Mouse (Mus musculus) large intestine, adult 2 months (tissue): Measurements from ENCODE around the gene Cdc42se2. TPM values are rescaled to one million over a fixed set of nuclear protein-coding genes. Genes with fewer than 3 reads are reported as not detected.

Source experiments
- DNase-seq: peaks from one replicate; pipeline ENCODE4 v3.0.0-alpha.2; 2012; ENCODE audit warnings: low read depth, low spot score
- WGBS: fragments of 180-500 bp; shearing (Covaris S2); methylation state at CpG from one replicate; pipeline ENCODE4 v1.1.7; 2018; 5-methylcytosine and 5-hydroxymethylcytosine counted together
- polyA plus RNA-seq: library from polyadenylated mRNA; depleted of rRNA; stranded (reverse); fragments of >200 nt; gene quantifications from 2 replicates; pipeline ENCODE4 v1.2.3, GENCODE M21; 2012

Gene Cdc42se2
- polyA plus RNA-seq, 1 experiment = 81.0 TPM

DNA sequence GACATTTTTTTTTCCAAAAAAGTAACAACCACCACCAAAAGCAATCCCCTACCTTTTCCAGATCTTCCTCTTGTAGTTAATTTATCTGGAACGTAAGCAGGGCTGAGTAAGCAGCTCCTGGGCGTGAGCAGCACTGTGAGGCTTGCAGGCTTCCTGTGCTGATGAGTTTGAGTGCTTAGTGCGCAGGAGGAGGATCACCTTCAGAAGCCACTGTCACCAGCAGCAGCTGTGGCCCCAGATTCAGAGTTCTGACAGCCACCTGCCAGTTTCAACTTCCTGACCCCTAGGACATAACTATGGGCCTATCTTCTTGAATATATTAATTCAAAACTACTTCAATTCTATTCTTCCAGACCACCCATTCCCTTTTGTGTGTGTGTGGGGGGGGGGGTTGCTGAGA is 23.4 kb downstream of the Cdc42se2 start:
- 67% methylated on average over 3 of the region's 3 CpGs for WGBS
- DNase-seq = no peak

DNA sequence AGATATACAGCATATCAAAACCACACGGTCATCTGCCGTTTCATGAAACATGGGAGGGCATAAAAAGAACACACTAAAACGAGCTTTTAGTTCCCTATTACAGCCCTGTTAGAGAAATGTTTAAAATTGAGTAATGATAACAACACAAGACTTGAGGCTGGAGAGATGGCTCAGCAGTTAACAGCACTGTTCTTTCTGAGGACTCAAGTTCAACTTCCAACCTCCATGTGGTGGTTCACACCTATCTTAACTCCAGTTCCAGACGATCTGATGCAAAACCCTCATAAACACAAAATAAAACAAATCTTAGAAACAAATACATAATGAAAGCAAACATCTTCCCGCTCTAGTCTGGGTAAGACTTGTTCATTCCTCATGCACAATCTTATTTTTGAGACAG is 24.7 kb downstream of the Cdc42se2 start:
- no peak for DNase-seq
- WGBS = 65% methylated on average over 5 of the region's 5 CpGs

GRCm38 (mm10) chr11:54757993-54758392 is 29.5 kb downstream of the Cdc42se2 start:
- DNase-seq = peak; percentile 43
- WGBS = 4% methylated on average over 1 of the region's 1 CpGs

- no peak for DNase-seq
- WGBS = 78% methylated on average over 5 of the region's 5 CpGs
Measured at GRCm38 (mm10) chr11:54755148-54755664, 32.3 kb downstream of the Cdc42se2 start.

- WGBS = 81% methylated on average over 10 of the region's 10 CpGs
- DNase-seq = no peak
Measured at GRCm38 (mm10) chr11:54754301-54755147, 33.0 kb downstream of the Cdc42se2 start.

- no peak for DNase-seq
- WGBS = 81% methylated on average over 4 of the region's 4 CpGs
Measured at GRCm38 (mm10) chr11:54751502-54751901, 36.0 kb downstream of the Cdc42se2 start.

DNA sequence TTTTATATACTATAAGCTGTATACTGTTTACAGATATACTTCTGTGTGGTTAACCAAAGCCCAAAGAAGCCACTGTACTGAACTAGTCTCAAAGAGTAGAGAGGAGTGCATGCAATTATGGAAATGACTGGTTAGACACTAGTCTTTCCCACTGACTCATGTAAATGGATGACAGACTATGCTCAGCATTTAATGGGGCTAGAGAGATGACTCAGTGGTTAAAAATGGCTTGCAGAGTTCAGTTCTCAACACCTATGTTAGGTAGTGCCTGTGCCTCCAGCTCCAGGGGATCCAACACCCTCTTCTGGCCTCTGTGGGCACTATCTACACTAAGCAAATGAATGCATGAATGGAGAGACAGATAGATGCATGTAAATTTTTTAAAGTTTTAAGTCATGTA is 38.6 kb downstream of the Cdc42se2 start:
- DNase-seq = no peak

GRCm38 (mm10) chr11:54744231-54744630 is 43.2 kb downstream of the Cdc42se2 start:
- DNase-seq = no peak
- WGBS = 95% methylated on average over 1 of the region's 1 CpGs

GRCm38 (mm10) chr11:54741330-54741729 is 46.1 kb downstream of the Cdc42se2 start:
- DNase-seq = no peak
- WGBS = 90% methylated on average over 2 of the region's 2 CpGs

DNA sequence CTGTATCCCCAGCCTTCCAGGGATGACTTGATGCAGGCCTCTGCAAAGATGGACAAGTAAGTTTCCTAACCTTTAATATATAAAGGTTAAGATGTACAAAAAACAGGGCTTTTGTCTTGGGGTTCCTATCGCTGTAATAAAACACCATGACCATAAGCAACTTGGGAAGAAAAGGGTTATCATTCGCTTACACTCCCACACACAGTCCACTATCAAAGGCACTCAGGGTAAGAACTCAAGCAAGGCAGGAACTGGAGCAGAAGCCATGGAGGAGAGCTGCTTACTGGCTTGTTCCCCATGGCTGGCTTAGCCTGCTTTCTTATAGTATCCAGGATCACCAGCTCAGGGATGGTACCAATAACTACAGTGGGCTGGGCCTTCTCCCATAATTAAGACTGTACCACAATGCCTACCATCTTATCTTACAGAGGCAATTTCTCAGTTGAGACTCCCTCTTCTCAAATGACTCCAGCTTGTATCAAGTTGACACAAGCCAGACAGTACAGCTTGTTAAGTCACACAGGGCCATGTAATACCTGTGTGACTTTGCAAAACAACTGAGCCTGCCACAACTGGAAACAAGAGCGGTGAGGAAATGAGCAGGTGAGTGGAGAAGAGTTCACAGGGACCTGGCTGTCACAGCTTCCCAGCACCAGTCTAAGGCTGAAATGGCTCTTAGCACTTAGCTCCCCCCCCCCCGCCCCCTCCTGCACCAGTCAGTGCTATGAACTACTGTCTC is 48.3 kb downstream of the Cdc42se2 start:
- WGBS = 96% methylated on average over 4 of the region's 4 CpGs
- no peak for DNase-seq

DNA sequence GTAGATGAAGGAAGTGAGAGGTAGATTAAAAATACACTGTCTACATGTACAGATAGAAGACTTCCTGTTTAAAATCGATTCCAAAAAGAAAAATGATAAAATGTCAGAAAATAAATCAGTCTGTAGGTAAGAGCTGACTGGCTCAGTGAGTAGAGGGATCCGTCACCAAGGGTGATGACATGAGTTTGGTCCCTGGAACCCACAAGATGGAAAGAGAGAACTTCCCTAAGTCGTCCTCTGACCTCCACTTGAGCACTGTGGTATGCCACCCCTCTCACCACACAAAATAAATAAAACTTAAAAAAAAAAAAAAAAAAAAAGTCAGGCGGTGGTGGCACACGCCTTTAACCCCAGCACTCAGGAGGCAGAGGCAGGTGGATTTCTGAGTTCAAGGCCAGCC is 50.6 kb downstream of the Cdc42se2 start:
- DNase-seq = no peak
- WGBS = 85% methylated on average over 5 of the region's 5 CpGs

GRCm38 (mm10) chr11:54735114-54735513 is 52.4 kb downstream of the Cdc42se2 start:
- DNase-seq = no peak
- 84% methylated on average over 1 of the region's 1 CpGs for WGBS

DNA sequence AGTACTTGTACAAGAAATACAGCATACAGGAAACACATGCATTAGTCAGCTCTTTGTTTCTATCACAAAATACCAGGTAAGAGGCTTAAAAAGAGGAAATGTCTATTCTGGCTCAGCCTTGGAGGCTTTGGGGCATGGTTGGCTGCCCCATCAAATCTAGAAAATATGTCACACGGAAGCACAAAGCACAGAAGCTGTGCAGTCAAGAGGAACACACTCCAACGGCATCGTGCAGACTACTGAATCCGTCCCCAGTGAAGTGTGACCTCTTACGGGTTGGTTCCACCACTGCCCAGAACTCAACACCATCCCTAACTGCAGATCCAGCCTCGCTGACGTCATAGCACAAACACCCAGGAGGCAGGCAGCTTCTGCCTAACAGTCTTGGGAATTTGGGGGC is 53.9 kb downstream of the Cdc42se2 start:
- no peak for DNase-seq
- WGBS = 83% methylated on average over 7 of the region's 7 CpGs

- WGBS = 39% methylated on average over 7 of the region's 7 CpGs
- DNase-seq = no peak
Measured at GRCm38 (mm10) chr11:54731367-54731766, 56.1 kb downstream of the Cdc42se2 start.

DNA sequence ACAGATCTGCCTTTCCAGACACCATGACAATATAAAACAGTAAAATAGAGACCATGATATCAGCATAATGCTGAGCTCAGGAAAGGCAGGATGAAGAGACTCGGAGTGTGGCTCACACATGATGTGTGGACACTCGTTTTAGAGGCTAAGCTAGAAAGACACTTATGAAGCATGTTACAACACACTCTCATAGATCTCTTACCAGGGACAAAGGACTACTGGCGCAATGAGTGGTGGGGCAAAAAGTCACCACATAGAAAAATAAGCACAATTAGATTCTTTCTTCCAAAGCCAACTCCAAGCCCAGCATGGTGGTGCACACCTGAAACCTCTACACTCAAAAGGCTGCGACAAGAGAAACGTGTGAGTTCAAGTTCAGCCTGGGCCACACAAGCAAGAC is 56.5 kb downstream of the Cdc42se2 start:
- 86% methylated on average over 5 of the region's 5 CpGs for WGBS

DNA sequence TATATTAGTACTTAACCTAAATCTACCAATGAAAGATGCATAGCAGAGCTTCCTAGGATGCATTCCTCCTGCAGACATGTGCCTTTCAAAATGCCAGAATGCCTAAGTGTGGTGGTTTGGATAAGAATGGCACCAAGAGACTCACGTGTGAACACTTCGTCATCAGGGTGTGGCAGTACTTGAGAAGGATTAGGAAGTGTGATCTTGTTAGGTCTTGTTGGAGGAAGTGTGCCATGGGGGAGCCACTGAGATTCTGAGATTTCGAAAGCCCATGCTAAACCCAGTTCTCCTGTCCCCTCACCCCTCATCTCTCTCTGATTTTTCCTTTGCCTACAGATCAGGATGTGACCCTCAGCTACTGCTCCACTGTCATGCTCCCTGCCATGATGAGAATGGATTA is 58.2 kb downstream of the Cdc42se2 start:
- WGBS = 82% methylated on average over 3 of the region's 3 CpGs
- no peak for DNase-seq

More for the DNA sequence above, 56.5 kb downstream of the Cdc42se2 start:
- DNase-seq = no peak

GRCm38 (mm10) chr11:54728371-54728770 is 59.1 kb downstream of the Cdc42se2 start:
- 82% methylated on average over 2 of the region's 2 CpGs for WGBS
- no peak for DNase-seq

GRCm38 (mm10) chr11:54727327-54727901 is 60.1 kb downstream of the Cdc42se2 start:
- 28% methylated on average over 5 of the region's 5 CpGs for WGBS
- no peak for DNase-seq

GRCm38 (mm10) chr11:54726571-54727062 is 60.9 kb downstream of the Cdc42se2 start:
- DNase-seq = no peak
- 43% methylated on average over 3 of the region's 3 CpGs for WGBS

DNA sequence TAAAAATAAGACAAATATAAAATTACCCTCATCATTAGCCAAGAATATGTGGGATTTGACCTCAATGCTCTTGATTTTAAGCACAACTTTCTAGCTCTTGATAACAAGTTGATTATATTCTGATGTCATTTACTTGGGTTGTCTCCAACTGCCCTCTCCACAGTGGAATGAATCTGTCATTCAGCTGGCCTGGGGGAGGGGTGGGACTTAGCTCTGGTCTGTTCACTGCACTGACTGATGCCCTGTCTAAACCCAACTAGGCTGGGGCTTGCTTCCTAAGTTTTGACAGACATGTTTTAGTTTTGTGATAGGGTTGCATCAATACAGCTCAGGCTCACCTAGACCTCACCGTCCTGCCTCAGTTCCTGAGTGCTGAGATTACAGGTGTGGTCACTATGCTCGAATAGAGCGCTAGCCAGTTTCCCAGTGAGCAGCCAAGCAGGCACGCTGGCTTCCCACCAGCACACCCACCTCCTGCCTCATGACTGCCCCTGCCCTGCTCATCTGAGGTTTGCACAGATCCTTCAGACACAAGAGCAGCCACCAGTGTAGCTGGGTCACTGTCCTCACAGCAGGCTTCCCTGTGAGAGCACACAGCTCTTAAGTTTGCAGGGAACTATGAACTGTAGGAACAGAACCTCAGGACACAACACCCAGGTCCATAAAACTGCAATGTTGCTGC is 63.0 kb downstream of the Cdc42se2 start:
- DNase-seq = no peak
- 73% methylated on average over 4 of the region's 4 CpGs for WGBS
